Mouse (Mus musculus): ENCODE data around the gene Mrps23. TPM values are rescaled to one million over a fixed set of nuclear protein-coding genes. Genes with fewer than 3 reads are reported as not detected.

Gene Mrps23
- 74.9 and 79.0 TPM in 2 replicates for polyA plus RNA-seq (2012; rRNA removed)

DNA sequence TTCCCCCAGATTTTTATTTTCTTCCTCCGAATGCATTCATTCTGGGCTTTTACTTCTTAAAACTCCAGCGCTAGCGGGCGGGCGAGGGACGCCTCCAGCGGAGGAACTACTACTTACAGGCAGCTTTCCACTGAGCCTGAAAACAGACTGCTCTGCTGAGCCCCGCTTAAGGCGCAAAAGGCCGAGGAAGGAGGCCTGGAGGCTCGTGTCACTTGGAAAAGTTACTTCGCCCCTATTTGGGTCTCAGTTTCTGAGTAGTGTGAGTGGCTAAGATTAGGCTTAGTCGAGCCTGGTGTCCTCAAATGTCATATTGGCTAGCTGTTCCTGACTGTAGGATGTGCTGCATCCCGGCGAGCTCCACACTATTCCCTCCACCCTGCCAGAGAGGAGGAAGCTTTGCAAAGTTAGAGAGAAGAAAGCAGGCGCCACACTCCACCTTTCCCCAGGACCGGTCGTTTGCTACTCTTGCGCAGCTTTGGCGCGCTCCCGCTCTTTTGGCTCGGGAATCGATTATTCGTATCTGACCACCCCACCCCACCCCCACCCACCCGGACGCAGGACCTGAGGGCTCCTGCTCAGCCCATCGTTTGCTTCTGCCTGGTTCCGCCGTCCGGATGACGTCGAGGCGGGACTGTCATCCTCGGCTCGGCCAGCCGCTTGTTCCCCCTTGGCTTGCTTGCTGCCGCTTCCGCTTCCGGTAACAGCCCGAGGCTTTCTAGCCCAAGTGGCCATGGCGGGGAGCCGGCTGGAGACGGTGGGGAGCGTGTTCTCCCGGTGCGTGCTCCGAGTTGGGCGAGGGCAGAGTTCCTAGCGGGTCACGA lies at the start of gene Mrps23:
TSS of gene Mrps23 (plus strand) at position 677 of the 821 bp plus-strand sequence.
- peak; percentile 52; the same call in 1 of the 2 replicates for TF ChIP-seq POLR2A (IDR thresholded peaks at IDR 0.05; ENCODE audit: borderline replicate concordance, extremely low read depth, insufficient read depth, insufficient read length, poor library complexity, severe bottlenecking)
- TF ChIP-seq CTCF (IDR thresholded peaks at IDR 0.05; ENCODE audit: borderline replicate concordance, extremely low read depth, insufficient read depth, insufficient read length), result peak; percentile 59
- peak; percentile 98 for DNase-seq (ENCODE audit: low read depth)

DNA sequence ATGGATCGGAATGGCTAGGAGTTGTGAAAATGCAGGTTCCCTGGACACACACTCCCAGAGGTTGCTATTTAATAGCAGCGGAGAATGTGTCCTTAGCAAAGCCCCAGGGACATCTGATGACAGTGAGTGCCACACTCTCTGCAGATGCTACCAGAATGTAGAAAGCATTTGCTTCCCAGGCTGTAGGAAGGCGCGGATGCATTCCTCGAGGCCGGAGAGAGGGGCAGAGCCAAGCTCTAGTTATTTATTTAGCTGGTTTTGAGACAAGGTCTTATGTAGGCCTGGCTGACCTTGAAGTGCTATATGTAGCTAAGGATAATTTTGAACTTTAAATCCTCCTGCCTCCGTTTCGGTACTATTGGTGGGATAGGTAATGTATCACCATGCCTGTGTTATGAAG lies 49.7 kb upstream of the Mrps23 start:
- TF ChIP-seq CTCF (IDR thresholded peaks at IDR 0.05; ENCODE audit: borderline replicate concordance, extremely low read depth, insufficient read depth, insufficient read length) (no peak), POLR2A (IDR thresholded peaks at IDR 0.05; ENCODE audit: borderline replicate concordance, extremely low read depth, insufficient read depth, insufficient read length, poor library complexity, severe bottlenecking) (no peak)

GRCm38 (mm10) chr11:88155451-88155850 lies 48.7 kb upstream of the Mrps23 start:
- no peak for TF ChIP-seq POLR2A (IDR thresholded peaks at IDR 0.05; ENCODE audit: borderline replicate concordance, extremely low read depth, insufficient read depth, insufficient read length, poor library complexity, severe bottlenecking)
- TF ChIP-seq CTCF (IDR thresholded peaks at IDR 0.05; ENCODE audit: borderline replicate concordance, extremely low read depth, insufficient read depth, insufficient read length), result no peak
- peak; percentile 39 for DNase-seq (ENCODE audit: low read depth)

More for the DNA sequence above, 49.7 kb upstream of the Mrps23 start:
- no peak for DNase-seq (ENCODE audit: low read depth)

DNA sequence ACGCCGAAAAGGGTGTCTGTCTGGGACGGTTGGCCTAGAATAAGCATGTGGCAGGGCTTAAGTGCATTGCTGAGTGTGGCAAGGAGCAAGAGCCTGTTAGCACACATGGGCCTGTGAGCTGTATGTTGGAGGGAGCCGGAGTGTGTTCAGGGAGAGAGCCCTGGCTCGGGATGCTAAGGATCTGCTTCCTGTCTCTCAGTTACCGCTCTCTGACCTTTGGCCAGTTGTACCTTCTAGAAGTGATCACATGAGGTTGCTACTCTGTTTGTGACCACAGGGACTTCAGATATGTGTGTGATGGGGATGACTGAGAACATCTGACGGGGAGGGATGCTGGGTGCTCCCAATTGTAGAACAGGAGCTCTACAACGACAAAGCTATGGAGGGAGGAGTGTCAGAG lies 48.2 kb upstream of the Mrps23 start:
- TF ChIP-seq POLR2A (IDR thresholded peaks at IDR 0.05; ENCODE audit: borderline replicate concordance, extremely low read depth, insufficient read depth, insufficient read length, poor library complexity, severe bottlenecking) (no peak), CTCF (IDR thresholded peaks at IDR 0.05; ENCODE audit: borderline replicate concordance, extremely low read depth, insufficient read depth, insufficient read length) (no peak)
- DNase-seq (ENCODE audit: low read depth), result no peak

DNA sequence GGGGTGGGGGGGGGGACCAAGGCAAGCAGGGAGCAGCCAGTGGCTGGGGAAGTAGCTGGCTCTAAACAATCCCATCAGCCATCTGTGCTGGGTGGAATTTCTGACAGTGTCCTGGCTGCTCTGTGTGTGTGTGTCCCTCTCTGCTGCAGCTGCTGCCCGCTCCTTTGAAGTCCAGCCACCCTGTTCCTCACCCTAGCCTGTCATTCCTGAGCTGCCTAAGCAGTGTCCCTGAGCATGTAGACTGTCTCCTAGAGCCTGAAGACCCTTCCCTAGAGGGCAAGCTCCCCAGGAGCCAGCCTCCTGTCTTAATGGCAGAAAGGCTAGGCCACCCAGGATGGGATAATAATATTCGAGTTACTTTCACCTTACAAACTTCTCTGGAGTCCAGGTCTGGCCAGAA lies 47.8 kb upstream of the Mrps23 start:
- DNase-seq (ENCODE audit: low read depth), result no peak
- no peak for TF ChIP-seq POLR2A (IDR thresholded peaks at IDR 0.05; ENCODE audit: borderline replicate concordance, extremely low read depth, insufficient read depth, insufficient read length, poor library complexity, severe bottlenecking)
- TF ChIP-seq CTCF (IDR thresholded peaks at IDR 0.05; ENCODE audit: borderline replicate concordance, extremely low read depth, insufficient read depth, insufficient read length), result no peak

DNA sequence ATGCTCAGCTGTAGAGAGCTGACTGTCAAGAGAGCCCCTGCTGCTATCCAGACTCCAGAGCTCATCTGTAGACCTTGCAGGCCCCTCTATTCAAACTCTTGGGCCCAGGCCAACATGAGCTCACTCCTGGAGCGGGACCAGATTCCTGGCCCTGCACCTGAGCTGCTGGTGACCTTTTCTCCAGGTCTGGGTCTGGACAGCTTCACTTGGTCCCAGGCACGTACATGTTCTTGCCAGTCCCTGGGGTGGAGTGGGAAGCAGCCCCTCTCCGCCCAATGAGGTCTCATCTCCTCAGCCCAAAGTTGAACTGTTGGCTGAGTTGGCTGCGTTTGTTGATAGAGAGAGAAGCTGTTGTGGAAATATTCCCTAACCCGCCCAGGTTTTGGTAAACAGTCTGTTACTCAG lies 45.3 kb upstream of the Mrps23 start:
- TF ChIP-seq CTCF (IDR thresholded peaks at IDR 0.05; ENCODE audit: borderline replicate concordance, extremely low read depth, insufficient read depth, insufficient read length) (no peak), POLR2A (IDR thresholded peaks at IDR 0.05; ENCODE audit: borderline replicate concordance, extremely low read depth, insufficient read depth, insufficient read length, poor library complexity, severe bottlenecking) (no peak)
- peak; percentile 56 for DNase-seq (ENCODE audit: low read depth)

GRCm38 (mm10) chr11:88159389-88159788 lies 44.8 kb upstream of the Mrps23 start:
- DNase-seq (ENCODE audit: low read depth), result no peak
- TF ChIP-seq POLR2A (IDR thresholded peaks at IDR 0.05; ENCODE audit: borderline replicate concordance, extremely low read depth, insufficient read depth, insufficient read length, poor library complexity, severe bottlenecking), result no peak
- TF ChIP-seq CTCF (IDR thresholded peaks at IDR 0.05; ENCODE audit: borderline replicate concordance, extremely low read depth, insufficient read depth, insufficient read length), result no peak

DNA sequence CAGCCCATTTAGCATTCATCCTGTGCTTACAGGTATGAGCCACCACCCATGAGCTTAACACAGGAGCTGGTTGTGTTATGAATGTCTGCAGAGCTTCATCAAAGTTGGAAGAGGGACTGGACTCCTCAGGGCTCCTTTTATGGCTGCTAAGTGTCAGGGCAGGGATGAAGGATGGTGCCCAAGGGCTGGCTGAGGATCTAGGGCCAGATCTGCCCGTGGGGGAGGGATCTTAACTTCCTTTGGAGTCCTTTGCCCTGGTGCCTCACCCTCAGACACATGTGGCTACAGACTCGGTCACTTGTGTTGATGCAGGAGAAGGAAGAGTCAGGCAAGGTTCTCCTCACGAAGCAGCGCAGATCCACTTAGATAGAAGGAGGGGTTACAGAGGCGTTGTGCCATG lies 43.9 kb upstream of the Mrps23 start:
- TF ChIP-seq POLR2A (IDR thresholded peaks at IDR 0.05; ENCODE audit: borderline replicate concordance, extremely low read depth, insufficient read depth, insufficient read length, poor library complexity, severe bottlenecking) (no peak), CTCF (IDR thresholded peaks at IDR 0.05; ENCODE audit: borderline replicate concordance, extremely low read depth, insufficient read depth, insufficient read length) (no peak)
- no peak for DNase-seq (ENCODE audit: low read depth)

- DNase-seq (ENCODE audit: low read depth), result peak; percentile 90
- TF ChIP-seq POLR2A (IDR thresholded peaks at IDR 0.05; ENCODE audit: borderline replicate concordance, extremely low read depth, insufficient read depth, insufficient read length, poor library complexity, severe bottlenecking), result peak; percentile 19; the same call in 1 of the 2 replicates
- TF ChIP-seq CTCF (IDR thresholded peaks at IDR 0.05; ENCODE audit: borderline replicate concordance, extremely low read depth, insufficient read depth, insufficient read length), result no peak
Observed at GRCm38 (mm10) chr11:88161051-88161581, 43.1 kb upstream of the Mrps23 start.

- DNase-seq (ENCODE audit: low read depth), result peak; percentile 90
- TF ChIP-seq CTCF (IDR thresholded peaks at IDR 0.05; ENCODE audit: borderline replicate concordance, extremely low read depth, insufficient read depth, insufficient read length) (peak; percentile 85), POLR2A (IDR thresholded peaks at IDR 0.05; ENCODE audit: borderline replicate concordance, extremely low read depth, insufficient read depth, insufficient read length, poor library complexity, severe bottlenecking) (no peak)
Observed at GRCm38 (mm10) chr11:88161651-88162362, 42.4 kb upstream of the Mrps23 start.

- no peak for TF ChIP-seq POLR2A (IDR thresholded peaks at IDR 0.05; ENCODE audit: borderline replicate concordance, extremely low read depth, insufficient read depth, insufficient read length, poor library complexity, severe bottlenecking)
- no peak for DNase-seq (ENCODE audit: low read depth)
Observed at GRCm38 (mm10) chr11:88162740-88163139, 41.4 kb upstream of the Mrps23 start.

All from brain, embryonic 14.5 days (tissue).